Mouse (Mus musculus): ENCODE measurements around the gene Tmem43.

- TF ChIP-seq POLR2A (IDR thresholded peaks at IDR 0.05; ENCODE audit: borderline replicate concordance, extremely low read depth, low read depth, low read length): no peak
- peak; percentile 34; the same call in 1 of the 2 replicates for TF ChIP-seq CTCF (IDR thresholded peaks at IDR 0.05; ENCODE audit: insufficient read depth, low read length)
These were observed 53.8 kb downstream of the Tmem43 start for GRCm38 (mm10) chr6:91527227-91527860.
